Mouse (Mus musculus) ES-Bruce4 (cell line): ENCODE data around the gene Msh6.

Source experiments
- CTCF ChIP-seq: IDR thresholded peaks from one replicate; pipeline ENCODE4 v1.8.1; 2011; ENCODE audit warnings: low read depth, low read length
- EP300 ChIP-seq: IDR thresholded peaks from 2 replicates; pipeline ENCODE4 v1.6.1; 2011; ENCODE audit warnings: low read depth, low read length; ENCODE audit not compliant: insufficient read depth
- POLR2A ChIP-seq: IDR thresholded peaks from one replicate; pipeline ENCODE4 v1.8.1; 2011; ENCODE audit warnings: low read length; ENCODE audit not compliant: insufficient read depth

GRCm38 (mm10) chr17:87992154-87992553 lies 17.3 kb downstream of the Msh6 start:
- TF ChIP-seq CTCF (no peak), EP300 (no peak), POLR2A (no peak)
